ENCODE assay signal across 29 mouse cellular contexts in the genomic region with DNA sequence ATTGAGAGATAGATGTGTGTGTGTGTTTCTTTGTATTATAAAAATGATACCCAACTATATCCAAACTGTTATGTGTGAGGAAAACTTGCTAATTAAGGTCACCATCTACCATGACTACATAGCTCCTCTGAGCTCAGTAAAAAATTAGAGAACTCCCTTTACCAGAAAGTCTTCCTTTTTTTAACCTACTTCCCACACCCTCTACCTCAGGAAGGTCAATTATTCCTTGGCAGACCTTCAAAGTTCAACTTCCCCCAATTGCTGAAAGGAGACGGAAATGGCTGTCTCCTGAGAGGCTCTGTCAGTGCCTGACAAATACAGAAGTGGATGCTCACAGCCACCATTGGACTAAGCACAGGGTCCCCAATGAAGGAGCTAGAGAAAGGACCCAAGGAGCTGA. TPM values are rescaled to one million over a fixed set of nuclear protein-coding genes. Genes with fewer than 3 reads are reported as not detected.
DNase-seq lines count a peak whose midpoint lies in the region; ATAC-seq and TF ChIP-seq lines count a peak whose summit lies in the region.
"Had no signal": no experiment of that assay in that cellular context is flagged by ENCODE, and none has a peak within 500 bp of the region (broad histone marks: within the 10 kb centered on the region; RNA-seq: fewer than 3 reads in every experiment).

No protein-coding gene starts in this region.

- peak; percentile 75 to 88 for ATAC-seq in hematopoietic stem cell, adult 5-6 weeks (replicated peaks in 1 of 2; ENCODE audit: insufficient read depth in 1 of 2, low FRiP score in 2 of 2, low TSS enrichment in 1 of 2, low read depth in 1 of 2, poor library complexity in 2 of 2, severe bottlenecking in 2 of 2)
- ATAC-seq: activated CD4-positive, CD25-positive, alpha-beta regulatory T cell, adult 4 months; CD4-positive, CD25-positive, alpha-beta regulatory T cell, adult 4 months; forebrain, embryonic 14.5 days; forebrain, embryonic 16.5 days; Patski had no signal

- no peak for TF ChIP-seq POLR2A in kidney, adult 2 months (IDR thresholded peaks at IDR 0.05; ENCODE audit: low read depth, low read length)

- H3K36me3 ChIP-seq in kidney, adult 2 months (ENCODE audit: control insufficient read depth, insufficient read depth, low read length) = no peaks in the 10 kb centered on the region
- H3K36me3 ChIP-seq: embryonic facial prominence, embryonic 13.5 days; embryonic facial prominence, embryonic 15.5 days; forebrain, embryonic 10.5 days; forebrain, embryonic 12.5 days; G1E had no signal

- H3K4me1 ChIP-seq in kidney, adult 2 months (ENCODE audit: control insufficient read depth, insufficient read depth, low read length) = no peaks in the 10 kb centered on the region
- H3K4me1 ChIP-seq: embryonic facial prominence, embryonic 13.5 days; embryonic facial prominence, embryonic 15.5 days; forebrain, embryonic 10.5 days; forebrain, embryonic 12.5 days had no signal

- WGBS in kidney, adult 2 months = 43% methylated on average over 1 of the region's 1 CpGs

- peak; percentile 45 for DNase-seq in kidney, adult 2 months
- no peak for DNase-seq in kidney, postnatal 14 days
- no peak for DNase-seq in right cerebral cortex, postnatal 25 days
- no peak for DNase-seq in urinary bladder, adult 2 months (ENCODE audit: low spot score)
- DNase-seq: adrenal gland, adult 8-10 months; adrenal gland, postnatal 14 days; adrenal gland, postnatal 36 days; B cell, adult 2 months; cerebellum, adult 11-12 months; cerebellum, adult 2 months; cerebellum, adult 9-10 months; cerebellum, postnatal 10 days; cerebellum, postnatal 25 days; embryo, embryonic 11 days had no signal

- no peak for TF ChIP-seq CTCF in kidney, adult 2 months (conservative IDR thresholded peaks at IDR 0.05; ENCODE audit: insufficient read depth, insufficient read length, low read depth, low read length)

- no peaks in the 10 kb centered on the region for H3K27me3 ChIP-seq in kidney, adult 2 months (replicated peaks; ENCODE audit: control insufficient read depth, insufficient read depth, low read length)
- H3K27me3 ChIP-seq: CH12.LX; embryonic facial prominence, embryonic 13.5 days; embryonic facial prominence, embryonic 15.5 days; forebrain, embryonic 12.5 days; Patski had no signal

- H3K4me3 ChIP-seq in kidney, adult 2 months (ENCODE audit: insufficient read depth, low read depth, low read length) = no peak overlapping the region
- H3K4me3 ChIP-seq: embryonic facial prominence, embryonic 13.5 days; embryonic facial prominence, embryonic 15.5 days; erythroblast, embryonic 14.5 days; forebrain, embryonic 10.5 days; forebrain, embryonic 12.5 days had no signal

- H3K27ac ChIP-seq in kidney, adult 2 months (ENCODE audit: insufficient read depth, low read depth, low read length) = no peak overlapping the region
- H3K27ac ChIP-seq: embryonic facial prominence, embryonic 13.5 days; embryonic facial prominence, embryonic 15.5 days; forebrain, embryonic 10.5 days; forebrain, embryonic 12.5 days had no signal

RNA-seq across cellular contexts. Expression of gene Ifi44, which starts 7.5 kb away (rescaled TPM):
- polyA plus RNA-seq in kidney, adult 2 months (2012; rRNA removed) = 11.3 and 15.8 TPM in 2 replicates
- 20.3 and 28.5 TPM in 2 replicates for total RNA-seq in hematopoietic stem cell, adult 5-6 weeks (2017)
- 3.5 and 3.8 TPM in 2 replicates for polyA plus RNA-seq in urinary bladder, adult 2 months (2012; rRNA removed)
- polyA plus RNA-seq: erythroblast, embryonic 14.5 days; forebrain, embryonic 10.5 days; forebrain, embryonic 16.5 days; G1E had no signal

RNA-seq across cellular contexts. Expression of gene Ifi44l, which starts 20.5 kb away (rescaled TPM):
- polyA plus RNA-seq in kidney, adult 2 months (2012; rRNA removed) = 0.16 and 0.27 TPM in 2 replicates
- total RNA-seq in hematopoietic stem cell, adult 5-6 weeks (2017) = not detected in 2 replicates
- 0.04 TPM in 1 of 2 replicates, not detected in the other for polyA plus RNA-seq in urinary bladder, adult 2 months (2012; rRNA removed)
- total RNA-seq: adrenal gland, adult 18-20 months; adrenal gland, adult 8-10 months; adrenal gland, postnatal 14 days; adrenal gland, postnatal 36 days; CH12.LX; G1E had no signal
- polyA plus RNA-seq: cerebellum, adult 2 months; embryonic facial prominence, embryonic 11.5 days; embryonic facial prominence, embryonic 13.5 days; erythroblast, embryonic 14.5 days; forebrain, embryonic 10.5 days; forebrain, embryonic 12.5 days; forebrain, embryonic 14.5 days; forebrain, embryonic 16.5 days; G1E had no signal
